Mouse (Mus musculus) heart, embryonic 14.5 days (tissue): Measurements from ENCODE around the gene Slc15a1. TPM values are rescaled to one million over a fixed set of nuclear protein-coding genes. Genes with fewer than 3 reads are reported as not detected.

Experiments used
- ATAC-seq: fragments of 200-750 bp; cut with Nextera tagmentation; 2 replicates; pipeline ENCODE4 v1.8.0; 2017; ENCODE audit warnings: low read depth, moderate TSS enrichment; ENCODE audit not compliant: insufficient number of reproducible peaks, insufficient read depth, low FRiP score
- H3K27ac ChIP-seq, 2 experiments: fragments of 200-500 bp in 1 of 2; fragments of 300-500 bp in 1 of 2; sonication (generic) in 1 of 2; replicated peaks in 1 of 2; 2 replicates each; pipeline ENCODE4 v1.5.1; 2012 to 2014; ENCODE audit warnings: low read depth in 2 of 2, low read length in 2 of 2, control low read depth in 1 of 2, mild to moderate bottlenecking in 1 of 2, mixed read lengths in 1 of 2; ENCODE audit not compliant: control insufficient read depth in 1 of 2, insufficient read depth in 1 of 2
- H3K27me3 ChIP-seq: fragments of 300-500 bp; sonication (generic); 2 replicates; pipeline ENCODE4 v1.6.1; 2014; ENCODE audit warnings: mild to moderate bottlenecking, low read length, control low read depth; ENCODE audit not compliant: control insufficient read depth, insufficient read depth
- H3K36me3 ChIP-seq: fragments of 300-500 bp; sonication (generic); 2 replicates; pipeline ENCODE4 v1.6.1; 2014; ENCODE audit warnings: mild to moderate bottlenecking, control low read depth, low read length, mixed read lengths; ENCODE audit not compliant: control insufficient read depth, insufficient read depth
- H3K4me1 ChIP-seq, 2 experiments: fragments of 200-500 bp in 1 of 2; fragments of 300-500 bp in 1 of 2; sonication (generic) in 1 of 2; 2 replicates each; pipeline ENCODE4 v1.6.1; 2012 to 2014; ENCODE audit warnings: low read length in 2 of 2, control low read depth in 1 of 2, mixed read lengths in 1 of 2; ENCODE audit not compliant: control insufficient read depth in 2 of 2, insufficient read depth in 2 of 2
- H3K4me2 ChIP-seq: fragments of 300-500 bp; sonication (generic); 2 replicates; pipeline ENCODE4 v1.6.1; 2014; ENCODE audit warnings: mild to moderate bottlenecking, low read length
- H3K4me3 ChIP-seq, 2 experiments: fragments of 200-500 bp in 1 of 2; fragments of 300-500 bp in 1 of 2; sonication (generic) in 1 of 2; 2 replicates each; pipeline ENCODE4 v1.5.1; 2012 to 2014; ENCODE audit warnings: low read length in 2 of 2, mild to moderate bottlenecking in 2 of 2, control low read depth in 1 of 2, low read depth in 1 of 2, moderate library complexity in 1 of 2; ENCODE audit not compliant: control insufficient read depth in 1 of 2, insufficient read depth in 1 of 2
- H3K9ac ChIP-seq: fragments of 300-500 bp; sonication (generic); 2 replicates; pipeline ENCODE4 v1.6.1; 2014; ENCODE audit warnings: mild to moderate bottlenecking, low read length
- H3K9me3 ChIP-seq: fragments of 300-500 bp; sonication (generic); 2 replicates; pipeline ENCODE4 v1.6.1; 2016; ENCODE audit warnings: low read length, control low read depth; ENCODE audit not compliant: control insufficient read depth
- WGBS: fragments of 180-500 bp; shearing (Covaris S2); extraction: QIAGEN DNeasy Blood & Tissue Kit; methylation state at CpG from one replicate; pipeline ENCODE4 v1.1.7; 2014; 5-methylcytosine and 5-hydroxymethylcytosine counted together
- polyA plus RNA-seq: library from polyadenylated mRNA; unstranded; fragments of >200 nt; fragmentation: Nextera tagmentation; extraction: Ambion mirVana; gene quantifications from 2 replicates; pipeline ENCODE4 v1.2.1, GENCODE M21; 2014

Gene Slc15a1
- polyA plus RNA-seq, 1 experiment from 2014 or later: 0.09 TPM

DNA sequence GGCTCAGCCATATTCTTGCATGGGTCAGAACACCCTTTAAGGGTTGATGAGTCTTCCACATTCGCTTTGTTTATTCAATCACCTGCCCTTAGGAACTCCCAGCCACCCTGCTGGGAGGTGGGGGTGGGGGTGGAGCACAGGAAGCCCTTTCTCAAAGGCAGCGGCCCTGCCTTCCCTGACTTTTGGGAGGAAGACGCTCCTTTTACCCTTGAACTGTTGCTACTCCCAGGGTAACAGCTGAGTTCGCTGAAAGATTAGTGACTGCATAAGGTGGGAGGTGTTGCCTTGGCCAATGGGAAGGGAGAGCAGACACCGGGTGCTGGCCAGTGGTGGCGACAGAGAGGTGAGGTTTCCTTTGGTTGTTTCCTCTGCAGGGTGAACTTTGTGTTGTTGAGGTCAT lies 1.3 kb upstream of the Slc15a1 start:
- ATAC-seq: no peak
- Histone ChIP-seq H3K4me1 (peaks cover 3 to 5% of the 10 kb centered on the region in 2 experiments; a peak in 2 of 4 replicates), H3K4me2 (no peak overlapping the region), H3K36me3 (no peaks in the 10 kb centered on the region), H3K4me3 (no peak overlapping the region), H3K27me3 (peaks cover 33% of the 10 kb centered on the region), H3K9ac (no peak overlapping the region), H3K9me3 (no peaks in the 10 kb centered on the region), H3K27ac (no peak overlapping the region)
- WGBS: 18% methylated on average over 6 of the region's 6 CpGs

DNA sequence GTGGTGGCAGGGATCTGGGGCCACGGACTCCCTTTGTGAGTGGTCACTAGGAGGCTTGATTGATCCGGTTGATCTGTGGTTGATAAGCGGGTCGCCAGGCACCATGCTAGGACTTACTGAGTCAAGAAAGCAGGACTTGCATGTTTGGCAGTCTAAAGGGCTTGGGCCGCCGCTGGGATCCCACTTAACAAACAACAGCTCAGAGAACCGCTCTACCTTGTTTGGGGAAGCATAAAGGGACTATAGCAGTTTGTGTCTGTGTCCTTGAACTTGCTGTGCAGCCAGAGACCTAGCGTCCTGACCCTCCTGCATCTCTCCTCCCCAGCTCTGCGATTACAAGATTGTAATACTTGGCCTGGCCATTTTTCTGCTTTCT lies 421 bp upstream of the Slc15a1 start:
- Histone ChIP-seq H3K4me1 (peaks cover 3 to 5% of the 10 kb centered on the region in 2 experiments; a peak in 2 of 4 replicates), H3K9me3 (no peaks in the 10 kb centered on the region), H3K4me2 (peak overlapping the region; percentile 66), H3K9ac (no peak overlapping the region), H3K4me3 (peak overlapping the region in 1 of 2 experiments; percentile 26; a peak in 1 of 4 replicates), H3K27me3 (peaks cover 36% of the 10 kb centered on the region), H3K27ac (no peak overlapping the region), H3K36me3 (no peaks in the 10 kb centered on the region)
- no peak for ATAC-seq
- 37% methylated on average over 9 of the region's 9 CpGs for WGBS

GRCm38 (mm10) chr14:121500577-121500976 lies 4.5 kb downstream of the Slc15a1 start:
- Histone ChIP-seq H3K27me3 (peaks cover 23% of the 10 kb centered on the region), H3K4me1 (no peaks in the 10 kb centered on the region; a peak in 1 of 4 replicates), H3K4me2 (no peak overlapping the region), H3K9ac (no peak overlapping the region), H3K9me3 (no peaks in the 10 kb centered on the region), H3K36me3 (no peaks in the 10 kb centered on the region), H3K4me3 (no peak overlapping the region), H3K27ac (no peak overlapping the region)
- ATAC-seq: no peak
- 52% methylated on average over 2 of the region's 2 CpGs for WGBS

- H3K4me1 ChIP-seq: no peaks in the 10 kb centered on the region; a peak in 1 of 4 replicates
- H3K9ac ChIP-seq: no peak overlapping the region
- H3K36me3 ChIP-seq: no peaks in the 10 kb centered on the region
- WGBS: 32% methylated on average over 1 of the region's 1 CpGs
- ATAC-seq: no peak
- no peak overlapping the region for H3K4me2 ChIP-seq
- H3K27ac ChIP-seq: no peak overlapping the region
- no peak overlapping the region for H3K4me3 ChIP-seq
- H3K9me3 ChIP-seq: no peaks in the 10 kb centered on the region
- peaks cover 16% of the 10 kb centered on the region for H3K27me3 ChIP-seq
These were observed 5.3 kb downstream of the Slc15a1 start for GRCm38 (mm10) chr14:121499769-121500168.

- 72% methylated on average over 1 of the region's 1 CpGs for whole genome bisulfite sequencing
- Histone ChIP-seq H3K9ac (no peak overlapping the region), H3K9me3 (no peaks in the 10 kb centered on the region), H3K27ac (no peak overlapping the region), H3K27me3 (peaks cover 3% of the 10 kb centered on the region; the same call in 1 of the 2 replicates), H3K4me1 (peaks cover 7% of the 10 kb centered on the region in 2 experiments), H3K36me3 (no peaks in the 10 kb centered on the region), H3K4me3 (no peak overlapping the region), H3K4me2 (no peak overlapping the region)
- no peak for ATAC-seq
These were observed 7.3 kb downstream of the Slc15a1 start for GRCm38 (mm10) chr14:121497800-121498199.

- Histone ChIP-seq H3K27me3 (no peaks in the 10 kb centered on the region), H3K4me1 (peaks cover 16 to 17% of the 10 kb centered on the region in 2 experiments), H3K9me3 (no peaks in the 10 kb centered on the region), H3K9ac (no peak overlapping the region), H3K4me3 (no peak overlapping the region), H3K36me3 (no peaks in the 10 kb centered on the region), H3K4me2 (no peak overlapping the region), H3K27ac (no peak overlapping the region)
- WGBS: 80% methylated on average over 4 of the region's 4 CpGs
- ATAC-seq: no peak
These were observed 9.3 kb downstream of the Slc15a1 start for GRCm38 (mm10) chr14:121495741-121496140.

DNA sequence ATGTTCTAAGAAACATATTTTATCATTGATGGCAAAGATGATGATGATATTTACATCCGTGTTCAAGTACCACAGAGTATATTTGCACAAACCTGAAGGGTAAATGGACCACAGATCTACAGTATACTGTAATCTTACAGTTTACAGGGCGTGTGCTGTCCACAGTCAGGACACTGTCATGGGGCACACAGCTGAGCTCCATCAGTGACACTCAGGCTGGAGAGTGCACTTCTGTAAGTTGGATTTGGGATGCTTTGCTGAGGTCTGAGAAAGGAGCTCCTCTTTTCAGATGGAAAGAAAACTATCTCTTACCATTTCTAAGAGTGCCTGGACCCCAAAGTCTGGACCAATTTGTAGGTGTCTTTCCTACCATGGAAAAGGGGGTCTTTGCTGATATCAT lies 9.9 kb downstream of the Slc15a1 start:
- no peaks in the 10 kb centered on the region for H3K36me3 ChIP-seq
- H3K4me1 ChIP-seq: peaks cover 16 to 17% of the 10 kb centered on the region in 2 experiments
- H3K9ac ChIP-seq: no peak overlapping the region
- H3K4me3 ChIP-seq: no peak overlapping the region
- H3K9me3 ChIP-seq: no peaks in the 10 kb centered on the region
- ATAC-seq: no peak
- H3K4me2 ChIP-seq: no peak overlapping the region
- no peak overlapping the region for H3K27ac ChIP-seq
- WGBS: 81% methylated on average over 2 of the region's 2 CpGs
- no peaks in the 10 kb centered on the region for H3K27me3 ChIP-seq

DNA sequence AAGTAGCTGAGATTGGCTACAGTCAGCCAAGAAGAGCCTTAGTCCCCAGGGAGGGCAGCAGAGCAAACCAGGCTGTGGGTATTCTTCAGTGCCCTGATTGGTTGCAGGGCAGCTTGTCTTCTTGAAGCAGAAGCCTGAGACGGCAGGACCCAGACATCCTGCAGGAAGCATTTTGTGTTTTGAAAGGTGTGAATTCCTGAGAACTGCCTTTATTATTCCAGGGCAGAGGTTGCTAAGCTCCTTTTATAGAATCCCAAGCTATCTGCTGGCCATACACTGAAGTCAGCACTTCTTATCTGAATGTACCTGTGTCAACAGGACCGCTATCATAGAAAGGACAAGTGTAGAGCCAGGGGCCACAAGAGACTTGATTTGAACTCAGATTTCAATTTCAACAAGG lies 10.8 kb downstream of the Slc15a1 start:
- H3K4me3 ChIP-seq: no peak overlapping the region
- no peaks in the 10 kb centered on the region for H3K9me3 ChIP-seq
- H3K36me3 ChIP-seq: no peaks in the 10 kb centered on the region
- H3K4me1 ChIP-seq: peaks cover 16 to 17% of the 10 kb centered on the region in 2 experiments
- ATAC-seq: no peak
- H3K9ac ChIP-seq: no peak overlapping the region
- H3K27me3 ChIP-seq: no peaks in the 10 kb centered on the region
- WGBS: 31% methylated on average over 2 of the region's 2 CpGs
- no peak overlapping the region for H3K4me2 ChIP-seq
- no peak overlapping the region for H3K27ac ChIP-seq
